Mouse (Mus musculus) liver, postnatal 0 days (tissue): Measurements from ENCODE around the gene Slc30a7. TPM values are rescaled to one million over a fixed set of nuclear protein-coding genes. Genes with fewer than 3 reads are reported as not detected.
A peak's percentile ranks its signal among the peaks of the same experiment; 100 is the strongest.

Source experiments
- ATAC-seq: fragments of 200-750 bp; cut with Nextera tagmentation; 2 replicates; pipeline ENCODE4 v1.8.0; 2017; ENCODE audit warnings: mild to moderate bottlenecking, moderate library complexity
- DNase-seq: peaks from one replicate; pipeline ENCODE4 v3.0.0-alpha.2; 2016
- H3K27ac ChIP-seq: fragments of 300-500 bp; sonication (generic); 2 replicates; pipeline ENCODE4 v1.5.1; 2014; ENCODE audit warnings: antibody characterized with exemption, moderate library complexity, mild to moderate bottlenecking, low read depth
- H3K27me3 ChIP-seq: fragments of 300-500 bp; sonication (generic); 2 replicates; pipeline ENCODE4 v1.6.1; 2014; ENCODE audit warnings: low read length, control low read depth, mixed read lengths; ENCODE audit not compliant: insufficient read depth
- H3K36me3 ChIP-seq: fragments of 300-500 bp; sonication (generic); replicated peaks from 2 replicates; pipeline ENCODE4 v1.6.1; 2014; ENCODE audit warnings: mild to moderate bottlenecking, control low read depth, low read length, moderate library complexity, mixed read lengths; ENCODE audit not compliant: insufficient read depth
- H3K4me1 ChIP-seq: fragments of 300-500 bp; sonication (generic); 2 replicates; pipeline ENCODE4 v1.6.1; 2014; ENCODE audit warnings: antibody characterized with exemption, mild to moderate bottlenecking, control low read depth; ENCODE audit not compliant: insufficient read depth
- H3K4me2 ChIP-seq: fragments of 300-500 bp; sonication (generic); 2 replicates; pipeline ENCODE4 v1.6.1; 2014; ENCODE audit warnings: low read depth, mild to moderate bottlenecking, low read length, moderate library complexity, mixed read lengths
- H3K4me3 ChIP-seq: fragments of 300-500 bp; sonication (generic); 2 replicates; pipeline ENCODE4 v1.5.1; 2014; ENCODE audit warnings: low read depth, low read length
- H3K9ac ChIP-seq: fragments of 300-500 bp; sonication (generic); replicated peaks from 2 replicates; pipeline ENCODE4 v1.6.1; 2014; ENCODE audit warnings: mild to moderate bottlenecking, moderate library complexity
- H3K9me3 ChIP-seq: fragments of 300-500 bp; sonication (generic); 2 replicates; pipeline ENCODE4 v1.6.1; 2016; ENCODE audit warnings: mild to moderate bottlenecking, control low read depth, low read length, mixed read lengths
- CTCF ChIP-seq: sonication (generic); IDR thresholded peaks from 2 replicates; pipeline ENCODE4 v1.5.1; 2016; ENCODE audit warnings: antibody characterized with exemption, low read depth
- EP300 ChIP-seq: IDR thresholded peaks from 2 replicates; pipeline ENCODE4 v1.6.1; 2016; ENCODE audit warnings: antibody characterized with exemption, low read depth, mild to moderate bottlenecking
- WGBS: fragments of 180-500 bp; shearing (Covaris S2); extraction: QIAGEN DNeasy Blood & Tissue Kit; methylation state at CpG from one replicate; pipeline ENCODE4 v1.1.7; 2014; ENCODE audit not compliant: insufficient replicate concordance; 5-methylcytosine and 5-hydroxymethylcytosine counted together
- polyA plus RNA-seq: library from polyadenylated mRNA; unstranded; fragments of >200 nt; fragmentation: Nextera tagmentation; extraction: Ambion mirVana; gene quantifications from 2 replicates; pipeline ENCODE4 v1.2.1, GENCODE M21; 2015

The Slc30a7 gene
- polyA plus RNA-seq, 1 experiment from 2014 or later = 14.2 TPM

GRCm38 (mm10) chr3:115940510-115940909 lies 66.7 kb downstream of the Slc30a7 start:
- no peak overlapping the region for H3K27ac ChIP-seq
- no peak overlapping the region for H3K4me3 ChIP-seq
- H3K9ac ChIP-seq = no peak overlapping the region
- H3K4me2 ChIP-seq = no peak overlapping the region
- TF ChIP-seq EP300 = no peak
- TF ChIP-seq CTCF = no peak
- H3K27me3 ChIP-seq = no peaks in the 10 kb centered on the region
- no peak for DNase-seq
- 83% methylated on average over 4 of the region's 4 CpGs for whole genome bisulfite sequencing
- peaks cover 25% of the 10 kb centered on the region for H3K36me3 ChIP-seq
- no peaks in the 10 kb centered on the region for H3K9me3 ChIP-seq
- ATAC-seq = no peak
- H3K4me1 ChIP-seq = no peaks in the 10 kb centered on the region

- no peaks in the 10 kb centered on the region for H3K9me3 ChIP-seq
- no peak overlapping the region for H3K4me2 ChIP-seq
- no peaks in the 10 kb centered on the region for H3K27me3 ChIP-seq
- peaks cover 13% of the 10 kb centered on the region for H3K36me3 ChIP-seq
- H3K4me1 ChIP-seq = no peaks in the 10 kb centered on the region
- H3K9ac ChIP-seq = no peak overlapping the region
- no peak overlapping the region for H3K4me3 ChIP-seq
- ATAC-seq (no peak), DNase-seq (no peak)
- TF ChIP-seq CTCF = no peak
- TF ChIP-seq EP300 = no peak
- no peak overlapping the region for H3K27ac ChIP-seq
- 79% methylated on average over 10 of the region's 10 CpGs for WGBS
Measured at GRCm38 (mm10) chr3:115937807-115938206, 69.4 kb downstream of the Slc30a7 start.

- ATAC-seq = 0 out of 2 replicates have a peak, but pooled peaks have one; percentile 47
- WGBS = 53% methylated on average over 4 of the region's 4 CpGs
- no peak for TF ChIP-seq EP300
- TF ChIP-seq CTCF = peak; percentile 87
- H3K4me1 ChIP-seq = no peaks in the 10 kb centered on the region
- H3K4me3 ChIP-seq = no peak overlapping the region
- no peaks in the 10 kb centered on the region for H3K27me3 ChIP-seq
- no peak overlapping the region for H3K9ac ChIP-seq
- H3K36me3 ChIP-seq = peaks cover 8% of the 10 kb centered on the region; the same call in 1 of the 2 replicates
- peak; percentile 74 for DNase-seq
- H3K27ac ChIP-seq = no peak overlapping the region
- no peak overlapping the region for H3K4me2 ChIP-seq
- no peaks in the 10 kb centered on the region for H3K9me3 ChIP-seq
Measured at GRCm38 (mm10) chr3:115936734-115937599, 70.2 kb downstream of the Slc30a7 start.

- 82% methylated on average over 18 of the region's 18 CpGs for whole genome bisulfite sequencing
Measured at GRCm38 (mm10) chr3:115933293-115934186, 73.7 kb downstream of the Slc30a7 start.

GRCm38 (mm10) chr3:115931701-115932100 lies 75.5 kb downstream of the Slc30a7 start:
- 84% methylated on average over 6 of the region's 6 CpGs for whole genome bisulfite sequencing
- no peak overlapping the region for H3K4me3 ChIP-seq
- no peaks in the 10 kb centered on the region for H3K27me3 ChIP-seq
- no peak for DNase-seq
- H3K9me3 ChIP-seq = no peaks in the 10 kb centered on the region
- no peaks in the 10 kb centered on the region for H3K4me1 ChIP-seq
- no peak for ATAC-seq
- no peak overlapping the region for H3K9ac ChIP-seq
- H3K36me3 ChIP-seq = peaks cover 15% of the 10 kb centered on the region
- no peak overlapping the region for H3K4me2 ChIP-seq
- no peak overlapping the region for H3K27ac ChIP-seq
- no peak for TF ChIP-seq CTCF
- TF ChIP-seq EP300 = no peak

More at GRCm38 (mm10) chr3:115933293-115934186, 73.7 kb downstream of the Slc30a7 start:
- no peaks in the 10 kb centered on the region for H3K9me3 ChIP-seq
- TF ChIP-seq EP300 (no peak), CTCF (no peak)
- H3K4me3 ChIP-seq = no peak overlapping the region
- no peak overlapping the region for H3K27ac ChIP-seq
- no peaks in the 10 kb centered on the region for H3K4me1 ChIP-seq
- no peak overlapping the region for H3K9ac ChIP-seq
- H3K36me3 ChIP-seq = peaks cover 5% of the 10 kb centered on the region
- ATAC-seq (no peak), DNase-seq (no peak)
- no peaks in the 10 kb centered on the region for H3K27me3 ChIP-seq
- H3K4me2 ChIP-seq = no peak overlapping the region

GRCm38 (mm10) chr3:115926531-115926930 lies 80.7 kb downstream of the Slc30a7 start:
- no peak overlapping the region for H3K4me2 ChIP-seq
- H3K27me3 ChIP-seq = no peaks in the 10 kb centered on the region
- H3K4me3 ChIP-seq = no peak overlapping the region
- DNase-seq (no peak), ATAC-seq (no peak)
- H3K36me3 ChIP-seq = peaks cover 22% of the 10 kb centered on the region
- TF ChIP-seq EP300 = no peak
- no peak for TF ChIP-seq CTCF
- H3K4me1 ChIP-seq = no peaks in the 10 kb centered on the region; the same call in 1 of the 2 replicates
- no peak overlapping the region for H3K27ac ChIP-seq
- H3K9ac ChIP-seq = no peak overlapping the region
- H3K9me3 ChIP-seq = no peaks in the 10 kb centered on the region
- 81% methylated on average over 8 of the region's 8 CpGs for WGBS
